Mouse (Mus musculus): ENCODE measurements around the gene Tmem254b.
"Not testable (repeated sequence)": the region's sequence is repeated elsewhere in the genome, so short reads cannot be mapped to it uniquely, and the experiment has no call there.

GRCm38 (mm10) chr14:26186638-26187037, 20.2 kb downstream of the Tmem254b start:
- TF ChIP-seq POLR2A (IDR thresholded peaks at IDR 0.05; ENCODE audit: control insufficient read depth, low read depth, low read length); CTCF (IDR thresholded peaks at IDR 0.05; ENCODE audit: control insufficient read depth, insufficient read depth, insufficient replicate concordance, low read depth, low read length): not testable (repeated sequence)
